Mouse (Mus musculus) liver, adult 2 months (tissue): ENCODE measurements around the gene Prkce.

Experiments
- CTCF ChIP-seq: fragments of 200-500 bp; IDR thresholded peaks from 2 replicates; pipeline ENCODE4 v1.5.1; 2011; ENCODE audit warnings: low read depth, low read length, control low read depth
- POLR2A ChIP-seq: fragments of 200-500 bp; IDR thresholded peaks from 2 replicates; pipeline ENCODE4 v1.6.1; 2011; ENCODE audit warnings: low read length, control low read depth; ENCODE audit not compliant: insufficient read depth; ENCODE audit errors: extremely low read depth

- TF ChIP-seq POLR2A = no peak
- TF ChIP-seq CTCF = no peak
Measured at GRCm38 (mm10) chr17:86489827-86490226, 322.2 kb downstream of the Prkce start.
